Mouse (Mus musculus) left cerebral cortex, postnatal 10 days (tissue): ENCODE results near the gene Olfr739. TPM values are rescaled to one million over a fixed set of nuclear protein-coding genes. Genes with fewer than 3 reads are reported as not detected.

ENCODE experiments used
- DNase-seq, 2 experiments: peaks; one replicate each; pipeline ENCODE4 v3.0.0; 2021 to 2022; ENCODE audit warnings: low spot score in 2 of 2, mixed read lengths in 1 of 2; ENCODE audit errors: extremely low spot score in 1 of 2
- intact Hi-C: fragments of 180-260 bp; cut with DNase I; formaldehyde crosslinking; loops from one replicate; pipeline ENCODE4 v1.15.1; 2025
- total RNA-seq, 2 experiments: library from RNA; stranded (reverse); gene quantifications; 2 replicates each; pipeline ENCODE4 v1.2.3; 2021

Olfr739 gene
- not detected for total RNA-seq

DNA sequence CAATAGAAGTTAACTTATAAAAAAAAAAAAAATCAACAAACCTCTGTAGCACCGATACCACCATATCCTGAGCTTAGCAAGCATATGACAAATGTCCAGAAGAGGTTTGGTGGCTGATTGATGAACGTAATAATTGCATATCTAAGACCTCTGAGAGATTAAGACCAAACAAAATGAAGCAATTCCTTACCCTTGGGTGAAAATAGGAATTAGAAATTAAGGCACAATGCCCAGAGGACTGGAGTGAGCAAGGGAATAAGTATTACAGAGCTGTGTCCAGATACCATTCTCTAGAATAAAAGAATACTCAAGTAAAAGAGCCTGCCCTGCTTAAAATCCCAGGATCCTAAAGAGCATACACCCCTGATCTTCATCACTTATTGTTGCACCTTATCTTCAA lies at the start of gene Olfr739:
TSS of gene Olfr739 (plus strand) at position 301 of the 400 bp plus-strand sequence.
- intact Hi-C loops: no loop called here
- no peak for DNase-seq

DNA sequence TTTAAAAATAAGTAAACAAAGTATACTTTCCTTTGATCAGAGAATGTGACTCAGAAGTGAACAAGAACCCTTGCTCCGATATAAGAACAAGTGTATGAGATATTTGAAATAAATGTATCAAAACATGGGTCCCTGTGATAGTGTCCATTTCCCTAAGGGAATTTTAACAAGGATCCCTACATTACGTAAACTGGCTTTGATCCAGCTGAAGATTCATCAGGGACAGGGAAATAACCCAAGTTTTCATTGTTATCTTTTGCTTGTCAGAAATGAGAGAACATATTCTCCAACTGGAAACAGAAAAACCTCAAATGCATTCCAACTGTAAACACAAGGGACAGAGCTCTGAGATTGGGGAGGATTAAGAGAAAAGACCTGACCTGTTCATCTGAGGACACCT lies 37.6 kb upstream of the Olfr739 start, which contains the start of gene Olfr736:
TSS of gene Olfr736 (plus strand) at position 301 of the 400 bp plus-strand sequence.
- DNase-seq: no peak
- intact Hi-C loops: no loop called here

DNA sequence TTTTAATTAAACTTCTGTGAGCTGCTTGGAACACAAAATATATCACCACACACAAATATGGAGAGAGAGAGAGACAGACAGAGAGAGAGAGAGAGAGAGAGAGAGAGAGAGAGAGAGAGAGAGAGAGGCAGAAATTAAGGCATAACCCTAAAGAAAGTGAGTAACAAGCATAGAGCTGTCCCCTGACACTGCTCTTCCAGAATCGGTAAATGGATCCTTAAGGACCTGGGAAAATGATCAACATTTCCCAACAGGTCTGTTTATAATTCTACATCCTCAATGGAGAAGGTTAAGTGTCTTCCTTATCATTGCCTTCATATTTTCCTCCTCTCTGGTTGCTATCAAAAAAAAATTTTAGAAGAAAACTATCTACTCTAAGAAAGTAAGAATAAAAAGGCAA lies 11.2 kb upstream of the Olfr739 start, which contains the start of gene Olfr738:
TSS of gene Olfr738 (plus strand) at position 301 of the 400 bp plus-strand sequence.
- intact Hi-C loops: no loop called here
- DNase-seq: no peak

DNA sequence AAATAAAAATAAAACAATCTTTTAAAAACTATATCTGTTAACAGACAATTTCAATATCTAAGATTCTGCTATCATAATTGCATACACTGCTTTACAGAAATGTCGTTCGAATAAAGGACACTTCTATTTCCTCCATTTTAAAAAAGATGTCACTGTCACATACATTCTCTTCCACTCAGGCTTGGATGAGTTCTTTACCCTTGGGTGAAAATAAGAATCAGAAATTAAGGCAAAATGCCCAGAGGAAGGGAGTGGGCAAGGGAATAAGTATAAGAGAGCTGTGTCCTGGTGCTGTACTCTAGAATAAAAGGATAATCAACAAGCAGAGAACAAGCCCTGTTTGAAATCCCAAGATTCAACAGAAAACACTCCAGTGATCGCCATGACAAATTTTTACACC lies 26.8 kb downstream of the Olfr739 start, which contains the start of gene Olfr740:
TSS of gene Olfr740 (plus strand) at position 301 of the 400 bp plus-strand sequence.
- no peak for DNase-seq
- intact Hi-C loops: no loop called here

DNA sequence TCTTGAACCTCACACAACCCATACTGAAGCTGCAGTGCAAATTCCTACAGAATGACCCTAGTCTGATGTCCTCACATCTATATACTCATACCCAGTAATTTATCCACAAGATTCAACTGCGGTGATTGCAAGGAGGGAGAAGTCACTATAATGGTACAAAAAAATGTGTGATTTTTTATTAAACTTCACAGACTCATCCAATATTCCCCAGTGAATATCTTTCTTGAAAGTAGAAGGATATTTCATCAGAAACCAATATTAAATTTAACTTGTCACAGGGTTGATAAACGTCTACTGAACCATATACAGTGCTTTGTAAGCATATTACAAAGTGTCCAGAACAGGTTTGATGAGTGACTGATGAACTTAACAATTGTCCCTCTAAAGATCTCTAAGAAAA lies 54.0 kb downstream of the Olfr739 start, which contains the start of gene Olfr741:
TSS of gene Olfr741 (plus strand) at position 301 of the 400 bp plus-strand sequence.
- intact Hi-C loops: no loop called here
- no peak for DNase-seq

Other genes with a start within 250 kb of the Olfr739 start
- gene Olfr730, start 230.4 kb upstream of the Olfr739 start, total RNA-seq: not detected
- gene Olfr731, start 176.8 kb upstream of the Olfr739 start, total RNA-seq: not detected
- not detected for gene Olfr732, start 134.4 kb upstream of the Olfr739 start, total RNA-seq
- not detected for gene Olfr733, start 117.1 kb upstream of the Olfr739 start, total RNA-seq
- not detected for gene Olfr734, start 91.9 kb upstream of the Olfr739 start, total RNA-seq
- not detected for gene Olfr735, start 69.8 kb upstream of the Olfr739 start, total RNA-seq
- gene Tlr11, start 60.7 kb upstream of the Olfr739 start, total RNA-seq: not detected
- gene Olfr736, start 37.5 kb upstream of the Olfr739 start, total RNA-seq: not detected
- gene Olfr738, start 11.1 kb upstream of the Olfr739 start, total RNA-seq: not detected
- gene Olfr740, start 26.9 kb downstream of the Olfr739 start, total RNA-seq: not detected
- not detected for gene Olfr741, start 54.1 kb downstream of the Olfr739 start, total RNA-seq
- gene Olfr742, start 85.0 kb downstream of the Olfr739 start, total RNA-seq: not detected
- gene Olfr743, start 103.2 kb downstream of the Olfr739 start, total RNA-seq: not detected
- gene Olfr744, start 196.3 kb downstream of the Olfr739 start, total RNA-seq: not detected
- not detected for gene Olfr745, start 220.8 kb downstream of the Olfr739 start, total RNA-seq
- not detected for gene Olfr746, start 228.5 kb downstream of the Olfr739 start, total RNA-seq